Mouse (Mus musculus) embryonic facial prominence, embryonic 13.5 days (tissue): ENCODE measurements around the gene Rnh1. TPM values are rescaled to one million over a fixed set of nuclear protein-coding genes. Genes with fewer than 3 reads are reported as not detected.

Experiments
- ATAC-seq: fragments of 200-750 bp; cut with Nextera tagmentation; 2 replicates; pipeline ENCODE4 v1.8.0; 2017; ENCODE audit warnings: low read depth; ENCODE audit not compliant: insufficient number of reproducible peaks, insufficient read depth, low FRiP score, low TSS enrichment
- H3K27ac ChIP-seq: fragments of 300-500 bp; sonication (generic); 2 replicates; pipeline ENCODE4 v1.5.1; 2015; ENCODE audit warnings: moderate library complexity, mild to moderate bottlenecking, inconsistent platforms
- H3K27me3 ChIP-seq: fragments of 300-500 bp; sonication (generic); 2 replicates; pipeline ENCODE4 v1.6.1; 2015; ENCODE audit warnings: mild to moderate bottlenecking, inconsistent platforms
- H3K36me3 ChIP-seq: fragments of 300-500 bp; sonication (generic); 2 replicates; pipeline ENCODE4 v1.6.1; 2015; ENCODE audit warnings: mild to moderate bottlenecking, inconsistent platforms
- H3K4me1 ChIP-seq: fragments of 300-500 bp; sonication (generic); 2 replicates; pipeline ENCODE4 v1.6.1; 2015; ENCODE audit warnings: inconsistent platforms
- H3K4me2 ChIP-seq: fragments of 300-500 bp; sonication (generic); 2 replicates; pipeline ENCODE4 v1.6.1; 2015; ENCODE audit warnings: moderate library complexity, mild to moderate bottlenecking, inconsistent platforms
- H3K4me3 ChIP-seq: fragments of 300-500 bp; sonication (generic); 2 replicates; pipeline ENCODE4 v1.5.1; 2015; ENCODE audit warnings: mild to moderate bottlenecking, inconsistent platforms
- H3K9ac ChIP-seq: fragments of 300-500 bp; sonication (generic); 2 replicates; pipeline ENCODE4 v1.6.1; 2015; ENCODE audit warnings: mild to moderate bottlenecking, inconsistent platforms
- H3K9me3 ChIP-seq: fragments of 300-500 bp; sonication (generic); 2 replicates; pipeline ENCODE4 v1.6.1; 2016; ENCODE audit warnings: inconsistent platforms
- WGBS: fragments of 180-500 bp; shearing (Covaris S2); methylation state at CpG from one replicate; pipeline ENCODE4 v1.1.7; 2015; ENCODE audit warnings: mixed read lengths; 5-methylcytosine and 5-hydroxymethylcytosine counted together
- polyA plus RNA-seq: library from polyadenylated mRNA; unstranded; fragments of >200 nt; fragmentation: Nextera tagmentation; extraction: Ambion mirVana; gene quantifications from 2 replicates; pipeline ENCODE4 v1.2.1, GENCODE M21; 2015

The Rnh1 gene
- polyA plus RNA-seq, 1 experiment from 2014 or later, result 118 TPM

- Histone ChIP-seq H3K9me3 (no peaks in the 10 kb centered on the region), H3K27ac (no peak overlapping the region), H3K4me1 (peaks cover 17% of the 10 kb centered on the region), H3K27me3 (no peaks in the 10 kb centered on the region), H3K36me3 (peaks cover 38% of the 10 kb centered on the region), H3K9ac (no peak overlapping the region), H3K4me2 (no peak overlapping the region), H3K4me3 (no peak overlapping the region)
- ATAC-seq, result no peak
- WGBS, result 84% methylated on average over 3 of the region's 3 CpGs
These were observed 15.5 kb upstream of the Rnh1 start for GRCm38 (mm10) chr7:141188194-141188593.

DNA sequence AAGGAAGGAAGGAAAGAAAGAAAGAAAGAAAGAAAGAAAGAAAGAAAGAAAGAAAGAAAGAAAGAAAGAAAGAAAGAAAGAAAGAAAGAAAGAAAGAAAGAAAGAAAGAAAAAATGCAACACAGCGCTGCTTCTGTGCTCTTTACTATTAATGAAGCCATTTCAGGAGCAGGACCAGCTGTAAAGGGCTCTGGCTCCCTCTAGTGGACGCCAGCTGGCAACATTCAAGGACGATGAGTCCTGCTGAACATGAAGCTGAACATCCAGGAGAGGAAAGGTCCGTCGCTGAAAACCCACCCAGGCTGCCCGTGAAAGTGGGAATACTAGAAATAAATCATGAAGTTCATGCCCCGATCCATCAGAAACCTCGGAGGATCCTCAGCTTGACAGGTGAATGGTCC, 3.5 kb upstream of the Rnh1 start:
- H3K27me3 ChIP-seq, result no peaks in the 10 kb centered on the region
- H3K36me3 ChIP-seq, result no peaks in the 10 kb centered on the region
- H3K9ac ChIP-seq, result no peak overlapping the region
- H3K4me1 ChIP-seq, result peaks cover 16% of the 10 kb centered on the region
- no peak overlapping the region for H3K4me3 ChIP-seq
- no peak overlapping the region for H3K27ac ChIP-seq
- no peaks in the 10 kb centered on the region for H3K9me3 ChIP-seq
- ATAC-seq, result no peak
- WGBS, result 2% methylated on average over 8 of the region's 8 CpGs
- H3K4me2 ChIP-seq, result peak overlapping the region; percentile 30; the same call in 1 of the 2 replicates

DNA sequence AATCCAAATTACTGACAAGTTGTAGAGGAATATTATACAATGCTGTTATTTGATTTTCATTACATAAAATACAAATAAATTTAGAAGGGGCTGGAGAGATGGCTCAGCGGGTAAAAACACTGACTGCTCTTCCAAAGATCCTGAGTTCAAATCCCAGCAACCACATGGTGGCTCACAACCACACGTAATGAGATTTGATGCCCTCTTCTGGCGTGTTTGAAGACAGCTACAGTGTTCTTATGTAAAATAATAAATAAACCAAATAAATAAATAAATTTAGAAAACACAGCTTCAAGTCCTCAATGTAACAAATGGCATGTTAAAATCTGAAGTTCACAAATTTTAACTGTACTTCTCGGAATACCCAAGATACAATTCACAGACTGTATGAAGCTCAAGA, 2.4 kb upstream of the Rnh1 start:
- no peaks in the 10 kb centered on the region for H3K36me3 ChIP-seq
- H3K4me1 ChIP-seq, result peaks cover 17% of the 10 kb centered on the region
- H3K27ac ChIP-seq, result no peak overlapping the region
- H3K4me2 ChIP-seq, result no peak overlapping the region
- no peak for ATAC-seq
- H3K4me3 ChIP-seq, result no peak overlapping the region
- no peaks in the 10 kb centered on the region for H3K27me3 ChIP-seq
- no peak overlapping the region for H3K9ac ChIP-seq
- WGBS, result 85% methylated on average over 4 of the region's 4 CpGs
- H3K9me3 ChIP-seq, result no peaks in the 10 kb centered on the region

GRCm38 (mm10) chr7:141173323-141173850, 730 bp upstream of the Rnh1 start:
- Histone ChIP-seq H3K27ac (peak overlapping the region; percentile 92), H3K4me3 (peak overlapping the region; percentile 56), H3K4me1 (peaks cover 30% of the 10 kb centered on the region), H3K27me3 (no peaks in the 10 kb centered on the region), H3K9me3 (no peaks in the 10 kb centered on the region), H3K4me2 (peak overlapping the region; percentile 79), H3K9ac (peak overlapping the region; percentile 73; the same call in 1 of the 2 replicates), H3K36me3 (no peaks in the 10 kb centered on the region)
- no peak for ATAC-seq
- whole genome bisulfite sequencing, result 76% methylated on average over 5 of the region's 5 CpGs

DNA sequence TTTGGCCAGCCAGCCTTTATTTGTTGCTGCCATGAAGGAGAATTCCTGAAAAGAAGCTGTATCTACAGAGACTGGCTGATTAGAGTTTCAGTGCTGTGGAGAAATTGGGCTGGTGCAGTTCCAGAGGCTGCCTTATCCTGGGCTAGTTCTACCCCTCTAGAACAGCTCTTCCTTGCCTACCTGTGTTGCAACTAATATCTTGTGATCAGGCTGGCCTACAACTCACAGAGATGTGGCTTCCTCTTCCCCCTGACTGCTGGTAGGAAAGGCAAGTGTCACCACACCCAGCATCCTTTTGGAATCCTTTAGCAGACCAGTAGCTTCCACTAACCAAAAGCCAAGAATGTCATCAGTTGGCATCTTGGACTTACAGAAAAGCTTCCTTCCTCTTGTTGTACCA, 2.8 kb downstream of the Rnh1 start:
- peaks cover 43% of the 10 kb centered on the region for H3K4me1 ChIP-seq
- ATAC-seq, result no peak
- H3K27ac ChIP-seq, result no peak overlapping the region
- no peaks in the 10 kb centered on the region for H3K9me3 ChIP-seq
- H3K27me3 ChIP-seq, result no peaks in the 10 kb centered on the region
- peaks cover 13% of the 10 kb centered on the region for H3K36me3 ChIP-seq
- H3K9ac ChIP-seq, result no peak overlapping the region
- H3K4me2 ChIP-seq, result no peak overlapping the region
- no peak overlapping the region for H3K4me3 ChIP-seq

DNA sequence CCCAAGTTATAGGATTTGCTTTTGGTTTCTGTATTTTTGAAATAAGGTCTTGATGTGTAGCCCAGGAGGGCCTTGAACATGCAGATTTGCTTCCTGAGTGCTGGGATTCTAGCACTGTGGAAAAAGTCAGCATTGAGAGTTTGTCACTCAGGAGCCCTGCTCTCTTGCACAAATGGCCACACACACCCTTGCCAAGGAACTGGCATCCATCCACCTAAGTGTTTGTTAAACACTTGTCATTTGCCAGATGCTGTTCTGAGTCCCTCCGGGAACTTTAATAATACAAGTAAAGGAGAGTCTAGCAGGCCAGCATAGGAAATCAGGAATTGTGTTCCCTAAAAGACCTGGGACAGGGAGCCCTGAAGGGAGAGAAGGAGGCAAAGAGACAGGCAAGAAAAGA, 3.4 kb downstream of the Rnh1 start:
- Histone ChIP-seq H3K9me3 (no peaks in the 10 kb centered on the region), H3K27me3 (no peaks in the 10 kb centered on the region), H3K36me3 (peaks cover 18% of the 10 kb centered on the region), H3K4me2 (peak overlapping the region; percentile 74; the same call in 1 of the 2 replicates), H3K4me3 (no peak overlapping the region), H3K4me1 (peaks cover 43% of the 10 kb centered on the region), H3K9ac (peak overlapping the region; percentile 80), H3K27ac (peak overlapping the region; percentile 72; the same call in 1 of the 2 replicates)
- no peak for ATAC-seq
- WGBS, result 76% methylated on average over 1 of the region's 1 CpGs

GRCm38 (mm10) chr7:141168518-141168953, 4.1 kb downstream of the Rnh1 start:
- Histone ChIP-seq H3K27me3 (no peaks in the 10 kb centered on the region), H3K9ac (peak overlapping the region; percentile 80), H3K4me1 (peaks cover 40% of the 10 kb centered on the region), H3K4me3 (peak overlapping the region; percentile 59), H3K36me3 (peaks cover 26% of the 10 kb centered on the region), H3K4me2 (peak overlapping the region; percentile 74), H3K27ac (peak overlapping the region; percentile 72), H3K9me3 (no peaks in the 10 kb centered on the region)
- peak; percentile 40; the same call in 1 of the 2 replicates for ATAC-seq
- WGBS, result 2% methylated on average over 22 of the region's 22 CpGs

- Histone ChIP-seq H3K4me2 (peak overlapping the region; percentile 74), H3K27me3 (no peaks in the 10 kb centered on the region), H3K36me3 (peaks cover 31% of the 10 kb centered on the region), H3K9me3 (no peaks in the 10 kb centered on the region), H3K9ac (peak overlapping the region; percentile 80), H3K4me3 (peak overlapping the region; percentile 59), H3K4me1 (peaks cover 35% of the 10 kb centered on the region), H3K27ac (peak overlapping the region; percentile 72)
- 18% methylated on average over 7 of the region's 7 CpGs for WGBS
- ATAC-seq, result no peak
These were observed 4.6 kb downstream of the Rnh1 start for GRCm38 (mm10) chr7:141167901-141168517.

DNA sequence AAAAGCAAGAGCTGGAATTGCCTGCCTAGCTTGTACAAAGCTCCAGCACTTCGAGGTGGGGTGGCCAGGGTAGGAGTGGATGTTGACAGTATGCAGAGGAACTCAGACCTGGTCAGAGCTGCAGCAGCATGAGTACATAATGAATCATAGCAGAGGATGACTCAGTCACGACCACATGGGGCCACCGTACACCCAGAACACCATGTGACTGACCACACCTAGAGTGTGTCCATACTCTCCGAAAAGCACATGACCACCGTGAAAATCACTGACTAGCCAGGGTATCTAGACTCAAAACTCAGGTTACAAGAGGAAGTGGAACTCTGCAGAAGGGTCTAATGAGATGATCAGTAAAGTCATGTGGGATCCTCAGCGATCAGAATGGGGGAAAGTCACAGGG, 7.8 kb downstream of the Rnh1 start:
- H3K9me3 ChIP-seq, result no peaks in the 10 kb centered on the region
- H3K27me3 ChIP-seq, result no peaks in the 10 kb centered on the region
- no peak overlapping the region for H3K4me3 ChIP-seq
- H3K27ac ChIP-seq, result no peak overlapping the region
- no peak overlapping the region for H3K4me2 ChIP-seq
- no peak overlapping the region for H3K9ac ChIP-seq
- peaks cover 61% of the 10 kb centered on the region for H3K36me3 ChIP-seq
- peaks cover 29% of the 10 kb centered on the region for H3K4me1 ChIP-seq
- no peak for ATAC-seq
- 82% methylated on average over 6 of the region's 6 CpGs for WGBS

DNA sequence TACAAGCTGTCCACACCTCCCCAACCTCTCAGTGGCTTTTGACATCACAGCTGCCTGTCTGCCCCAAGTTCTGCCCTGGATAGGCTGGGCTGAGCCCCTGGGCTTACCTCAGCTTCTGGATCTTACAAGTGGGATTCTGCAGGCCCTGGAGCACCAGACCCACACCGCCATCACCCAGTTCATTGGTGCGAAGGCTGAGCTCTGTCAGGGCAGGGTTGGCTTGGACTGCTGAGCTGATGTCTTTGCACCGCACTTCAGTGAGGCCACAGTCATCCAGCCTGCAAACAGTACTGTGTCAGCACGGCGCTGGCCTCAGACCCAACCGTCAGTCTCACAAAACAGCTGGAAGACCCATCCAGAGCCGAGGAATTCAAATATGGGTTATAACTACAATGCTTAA, 8.3 kb downstream of the Rnh1 start:
- H3K36me3 ChIP-seq, result peaks cover 65% of the 10 kb centered on the region
- no peak for ATAC-seq
- WGBS, result 94% methylated on average over 7 of the region's 7 CpGs

DNA sequence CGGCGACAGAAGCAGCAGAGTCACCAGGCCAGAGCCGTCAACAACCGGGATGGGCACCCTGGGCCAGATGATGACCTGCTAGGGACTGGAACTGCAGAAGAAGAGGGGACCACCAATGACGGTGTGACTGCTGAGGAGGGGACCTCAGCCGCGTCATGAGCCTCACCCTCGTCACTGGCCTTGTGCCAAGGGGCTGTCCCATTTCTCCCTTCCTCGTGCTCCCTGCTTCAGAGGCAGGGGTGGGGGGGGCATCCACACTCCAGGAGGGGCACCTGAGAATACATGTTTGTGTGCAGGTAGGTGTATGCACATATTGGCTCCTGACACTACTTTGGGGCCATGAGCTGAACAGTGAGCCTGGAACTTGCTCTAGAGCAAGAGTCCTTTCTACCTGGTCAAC, 17.3 kb downstream of the Rnh1 start:
- H3K9ac ChIP-seq, result no peak overlapping the region
- H3K36me3 ChIP-seq, result peaks cover 80% of the 10 kb centered on the region
- no peak overlapping the region for H3K4me3 ChIP-seq
- no peaks in the 10 kb centered on the region for H3K4me1 ChIP-seq
- no peaks in the 10 kb centered on the region for H3K9me3 ChIP-seq
- no peak overlapping the region for H3K4me2 ChIP-seq
- no peak overlapping the region for H3K27ac ChIP-seq
- 88% methylated on average over 9 of the region's 9 CpGs for WGBS
- H3K27me3 ChIP-seq, result no peaks in the 10 kb centered on the region
- no peak for ATAC-seq

More for the DNA sequence above, 8.3 kb downstream of the Rnh1 start:
- Histone ChIP-seq H3K27ac (no peak overlapping the region), H3K4me3 (no peak overlapping the region), H3K4me2 (no peak overlapping the region), H3K27me3 (no peaks in the 10 kb centered on the region), H3K9me3 (no peaks in the 10 kb centered on the region), H3K4me1 (peaks cover 26% of the 10 kb centered on the region), H3K9ac (no peak overlapping the region)

DNA sequence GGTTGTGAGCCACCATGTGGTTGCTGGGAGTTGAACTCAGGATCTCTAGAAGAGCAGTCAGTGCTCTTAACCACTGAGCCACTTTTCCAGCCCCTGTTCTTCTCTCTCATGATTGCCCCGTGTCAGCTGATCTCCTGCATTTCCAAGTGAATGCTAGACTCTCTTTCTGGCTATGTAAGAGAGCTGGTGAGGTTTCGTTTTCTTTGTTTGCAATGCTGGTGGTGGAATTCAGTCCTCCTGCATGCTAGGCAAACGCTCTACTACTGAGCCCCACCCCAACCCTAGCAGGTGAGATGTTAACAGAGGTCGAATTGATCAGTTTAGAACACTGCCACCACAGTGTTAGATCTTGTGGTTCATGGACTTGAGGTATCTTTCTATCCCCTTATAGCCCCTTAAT, 24.0 kb downstream of the Rnh1 start:
- no peak overlapping the region for H3K4me2 ChIP-seq
- H3K4me1 ChIP-seq, result 0 out of 2 replicates have a peak, but pooled peaks cover 3% of the 10 kb centered on the region
- no peaks in the 10 kb centered on the region for H3K9me3 ChIP-seq
- H3K9ac ChIP-seq, result no peak overlapping the region
- no peak overlapping the region for H3K4me3 ChIP-seq
- ATAC-seq, result no peak
- no peaks in the 10 kb centered on the region for H3K27me3 ChIP-seq
- no peak overlapping the region for H3K27ac ChIP-seq
- H3K36me3 ChIP-seq, result peaks cover 76% of the 10 kb centered on the region
- WGBS, result 71% methylated on average over 4 of the region's 4 CpGs
